Mouse (Mus musculus) heart, adult 2 months (tissue): ENCODE data around the gene Spast. TPM values are rescaled to one million over a fixed set of nuclear protein-coding genes. Genes with fewer than 3 reads are reported as not detected.

Experiments used
- DNase-seq, 2 experiments: peaks; one replicate each; pipeline ENCODE4 v3.0.0; 2021
- H3K27ac ChIP-seq: fragments of 200-600 bp; 2 replicates; pipeline ENCODE4 v1.8.1; 2022
- H3K27me3 ChIP-seq: fragments of 200-500 bp; 2 replicates; pipeline ENCODE4 v1.6.1; 2012; ENCODE audit warnings: mild to moderate bottlenecking, low read length, inconsistent platforms, mixed read lengths; ENCODE audit not compliant: control insufficient read depth, insufficient read depth
- H3K36me3 ChIP-seq: fragments of 200-500 bp; 2 replicates; pipeline ENCODE4 v1.6.1; 2012; ENCODE audit warnings: low read length, inconsistent platforms; ENCODE audit not compliant: control insufficient read depth, insufficient read depth
- H3K4me1 ChIP-seq: fragments of 200-500 bp; 2 replicates; pipeline ENCODE4 v1.6.1; 2011; ENCODE audit warnings: low read length; ENCODE audit not compliant: control insufficient read depth, insufficient read depth
- H3K4me3 ChIP-seq: fragments of 200-600 bp; 2 replicates; pipeline ENCODE4 v1.8.1; 2022
- H3K79me2 ChIP-seq: fragments of 200-500 bp; replicated peaks from 2 replicates; pipeline ENCODE4 v1.6.1; 2012; ENCODE audit warnings: mild to moderate bottlenecking, inconsistent platforms, low read length, moderate library complexity, mixed read lengths; ENCODE audit not compliant: control insufficient read depth, insufficient read depth
- H3K9ac ChIP-seq: fragments of 200-500 bp; 2 replicates; pipeline ENCODE4 v1.6.1; 2012; ENCODE audit warnings: low read depth, mild to moderate bottlenecking, control low read depth, inconsistent platforms, low read length, mixed read lengths
- CTCF ChIP-seq: fragments of 200-600 bp; IDR thresholded peaks from 2 replicates; pipeline ENCODE4 v1.8.1; 2022; ENCODE audit warnings: antibody characterized with exemption, mild to moderate bottlenecking, moderate library complexity
- EP300 ChIP-seq: fragments of 200-500 bp; IDR thresholded peaks from 2 replicates; pipeline ENCODE4 v1.6.1; 2011; ENCODE audit warnings: low read depth, low read length, control low read depth; ENCODE audit not compliant: insufficient read depth
- POLR2A ChIP-seq: fragments of 200-500 bp; IDR thresholded peaks from 2 replicates; pipeline ENCODE4 v1.6.1; 2011; ENCODE audit warnings: mild to moderate bottlenecking, low read depth, low read length, control low read depth; ENCODE audit not compliant: insufficient read depth
- WGBS: fragments of 180-500 bp; shearing (Covaris S2); methylation state at CpG from one replicate; pipeline ENCODE4 v1.1.7; 2018; 5-methylcytosine and 5-hydroxymethylcytosine counted together
- intact Hi-C: fragments of 180-260 bp; cut with DNase I; formaldehyde crosslinking; loops from one replicate; pipeline ENCODE4 v1.15.1; 2025
- long read RNA-seq: library from polyadenylated mRNA; stranded (forward); transcript quantifications from one replicate; pipeline ENCODE4 v2.0.0, GENCODE M21; 2021
- polyA plus RNA-seq: library from polyadenylated mRNA; depleted of rRNA; stranded (reverse); fragments of >200 nt; gene quantifications from 2 replicates; pipeline ENCODE4 v1.2.3, GENCODE M21; 2012; rRNA removed
- total RNA-seq, 2 experiments: library from RNA; stranded (reverse); gene quantifications; 2 replicates each; pipeline ENCODE4 v1.2.3; 2021

Gene Spast
- 10 to 100 TPM; 29.2 to 33.5 TPM for total RNA-seq
- 4.2 and 8.3 TPM in 2 replicates for polyA plus RNA-seq
- long read RNA-seq, full-length matches to known transcripts = 21 of 35 reads
- long read RNA-seq, partial matches to known transcripts = 0 of 35 reads
- long read RNA-seq, other reads (novel, unspliced or antisense) = 14 of 35 reads

DNA sequence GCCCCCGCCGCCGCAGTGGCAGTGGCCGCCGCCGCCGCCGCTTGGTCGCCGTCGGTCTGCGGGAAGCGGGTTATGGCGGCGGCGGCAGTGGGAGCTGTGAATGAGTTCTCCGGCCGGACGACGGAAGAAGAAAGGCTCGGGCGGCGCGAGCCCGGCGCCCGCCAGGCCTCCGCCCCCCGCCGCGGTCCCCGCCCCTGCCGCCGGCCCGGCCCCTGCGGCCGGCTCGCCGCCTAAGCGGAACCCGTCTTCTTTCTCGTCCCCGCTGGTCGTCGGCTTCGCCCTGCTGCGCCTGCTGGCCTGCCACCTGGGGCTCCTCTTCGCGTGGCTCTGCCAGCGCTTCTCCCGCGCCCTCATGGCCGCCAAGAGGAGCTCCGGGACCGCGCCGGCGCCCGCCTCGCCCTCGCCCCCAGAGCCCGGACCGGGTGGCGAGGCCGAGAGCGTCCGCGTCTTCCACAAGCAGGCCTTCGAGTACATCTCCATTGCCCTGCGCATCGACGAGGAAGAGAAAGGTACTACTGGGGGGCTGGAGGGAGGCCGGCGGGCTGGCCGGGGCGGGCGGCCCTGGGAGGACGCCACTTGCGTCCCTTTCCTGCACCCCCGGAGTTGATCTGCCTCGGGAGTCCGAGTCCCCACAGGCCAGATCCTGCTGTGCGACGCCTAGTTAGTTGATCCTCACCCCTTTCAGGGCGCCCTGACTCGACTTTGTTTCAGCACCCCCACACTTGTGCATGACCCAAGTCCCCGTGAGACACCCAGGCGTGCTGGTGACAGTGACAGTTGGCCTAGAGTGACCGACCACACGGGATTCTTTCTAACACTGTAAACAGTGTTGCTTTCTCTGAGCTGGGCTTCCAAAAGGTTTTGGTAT, at the start of gene Spast:
Spast (plus strand) TSS at position 51 of the 868 bp plus-strand sequence.
- intact Hi-C loops = loop anchor here (1.0 to 2.0 kb wide), 3 partner anchors 23 to 56 kb away; partner anchors contain the start of genes Memo1 and Slc30a6
- no peaks in the 10 kb centered on the region for H3K27me3 ChIP-seq
- H3K36me3 ChIP-seq = peaks cover 5% of the 10 kb centered on the region
- peak within 1 kb of the TSS; percentile 97 for H3K9ac ChIP-seq
- peaks cover 5% of the 10 kb centered on the region for H3K79me2 ChIP-seq
- TF ChIP-seq EP300 (no peak), CTCF (no peak), POLR2A (peak; percentile 44; the same call in 1 of the 2 replicates)
- H3K4me3 ChIP-seq = peak within 1 kb of the TSS; percentile 61
- WGBS = 1% methylated on average over 84 of the region's 90 CpGs
- H3K4me1 ChIP-seq = peaks cover 8% of the 10 kb centered on the region
- peak within 1 kb of the TSS; percentile 87 for H3K27ac ChIP-seq
- DNase-seq = peak; percentile 87 to 90

DNA sequence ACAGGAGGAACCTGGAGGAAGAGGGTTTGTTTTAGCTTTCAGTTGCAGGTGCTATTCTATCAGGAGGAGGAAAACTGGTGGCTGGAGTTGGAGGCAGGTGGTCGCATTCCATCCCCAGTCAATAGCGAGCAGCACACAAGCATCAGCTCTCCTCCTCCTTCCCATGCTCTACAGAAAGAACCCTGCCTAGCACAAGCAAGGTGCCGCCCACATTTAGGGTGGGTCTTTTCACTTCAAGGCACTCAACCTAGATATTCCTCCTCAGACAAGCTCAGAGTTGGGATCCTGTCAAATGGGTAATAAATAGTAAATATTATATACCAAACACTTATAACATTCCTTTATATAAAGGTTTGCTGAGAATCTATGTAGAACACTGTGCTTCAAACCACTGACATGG, 48.6 kb upstream of the Spast start:
- Histone ChIP-seq H3K9ac (no peak overlapping the region), H3K79me2 (peaks cover 9% of the 10 kb centered on the region), H3K27ac (no peak overlapping the region), H3K4me1 (peaks cover 5% of the 10 kb centered on the region), H3K4me3 (no peak overlapping the region), H3K27me3 (no peaks in the 10 kb centered on the region), H3K36me3 (peaks cover 5% of the 10 kb centered on the region)
- TF ChIP-seq CTCF (no peak), EP300 (no peak), POLR2A (no peak)
- intact Hi-C loops = loop anchor here (5.0 to 10.0 kb wide), 3 partner anchors 93 to 355 kb away; no protein-coding TSS in a partner anchor
- 85% methylated on average over 3 of the region's 3 CpGs for WGBS
- DNase-seq = no peak

DNA sequence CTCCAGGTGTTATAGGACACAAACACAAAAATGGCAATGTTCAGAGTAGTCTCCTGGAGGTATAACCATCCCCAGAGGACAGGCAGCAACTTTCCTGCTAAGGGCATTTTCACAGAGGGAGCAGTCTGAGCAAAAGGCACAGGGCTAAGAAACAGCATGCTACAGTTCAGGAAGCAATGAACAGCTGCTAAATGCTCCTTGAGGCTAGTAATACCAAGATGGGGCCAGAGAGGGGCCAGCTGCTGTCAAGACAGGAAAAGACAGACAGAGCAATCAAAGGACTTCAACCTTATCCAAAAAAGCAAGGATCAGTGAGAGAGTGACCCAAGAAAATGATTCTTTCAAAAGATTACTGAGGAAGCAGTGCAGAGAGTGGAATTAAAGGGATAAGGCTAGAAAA, 47.9 kb upstream of the Spast start:
- H3K27me3 ChIP-seq = no peaks in the 10 kb centered on the region
- peaks cover 5% of the 10 kb centered on the region for H3K4me1 ChIP-seq
- no peak for TF ChIP-seq POLR2A
- no peak for TF ChIP-seq EP300
- no peak overlapping the region for H3K27ac ChIP-seq
- intact Hi-C loops = loop anchor here (5.0 to 10.0 kb wide), 3 partner anchors 94 to 356 kb away; no protein-coding TSS in a partner anchor
- DNase-seq = no peak
- no peak overlapping the region for H3K4me3 ChIP-seq
- peaks cover 5% of the 10 kb centered on the region for H3K36me3 ChIP-seq
- H3K9ac ChIP-seq = no peak overlapping the region
- peaks cover 9% of the 10 kb centered on the region for H3K79me2 ChIP-seq

DNA sequence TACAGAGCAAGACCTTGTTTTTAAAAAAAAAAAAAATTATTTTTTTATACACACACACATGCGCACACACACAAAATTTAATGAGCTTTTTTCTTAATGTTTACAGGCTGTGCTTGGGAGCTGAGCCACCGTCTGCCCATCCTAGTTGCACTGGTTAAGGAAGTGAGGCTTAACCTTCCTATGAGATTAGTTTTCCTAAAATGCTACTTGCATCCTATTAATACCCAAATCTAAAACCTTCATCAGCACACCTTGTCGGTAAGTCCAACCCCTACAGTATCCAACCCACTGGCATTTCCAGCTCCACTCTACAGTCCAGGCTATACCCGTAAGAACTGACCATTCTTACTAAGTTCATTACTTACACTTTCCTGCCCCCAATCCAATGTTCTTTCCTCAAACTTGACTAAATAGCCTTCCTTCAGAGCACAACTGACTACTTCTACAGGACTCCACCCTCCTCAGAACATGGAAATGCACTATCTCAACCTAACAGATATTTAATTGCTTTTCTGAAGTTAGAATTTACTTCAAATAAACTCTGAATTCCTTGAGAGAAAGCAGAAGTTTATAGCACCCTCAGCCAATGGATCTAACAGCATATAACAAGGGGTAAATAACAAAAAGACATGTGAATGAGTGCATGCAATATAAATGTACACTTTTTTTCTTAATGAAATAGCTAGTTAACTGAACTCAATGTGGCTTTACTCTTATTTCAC, 47.0 kb upstream of the Spast start:
- no peak for DNase-seq
- TF ChIP-seq EP300 = no peak
- TF ChIP-seq CTCF = no peak
- TF ChIP-seq POLR2A = no peak
- WGBS = 81% methylated on average over 4 of the region's 4 CpGs
- peaks cover 5% of the 10 kb centered on the region for H3K36me3 ChIP-seq
- H3K4me1 ChIP-seq = peaks cover 5% of the 10 kb centered on the region
- no peaks in the 10 kb centered on the region for H3K27me3 ChIP-seq
- H3K27ac ChIP-seq = no peak overlapping the region
- no peak overlapping the region for H3K4me3 ChIP-seq
- no peak overlapping the region for H3K9ac ChIP-seq
- intact Hi-C loops = loop anchor here (5.0 to 10.0 kb wide), 3 partner anchors 94 to 357 kb away; no protein-coding TSS in a partner anchor
- peaks cover 9% of the 10 kb centered on the region for H3K79me2 ChIP-seq

DNA sequence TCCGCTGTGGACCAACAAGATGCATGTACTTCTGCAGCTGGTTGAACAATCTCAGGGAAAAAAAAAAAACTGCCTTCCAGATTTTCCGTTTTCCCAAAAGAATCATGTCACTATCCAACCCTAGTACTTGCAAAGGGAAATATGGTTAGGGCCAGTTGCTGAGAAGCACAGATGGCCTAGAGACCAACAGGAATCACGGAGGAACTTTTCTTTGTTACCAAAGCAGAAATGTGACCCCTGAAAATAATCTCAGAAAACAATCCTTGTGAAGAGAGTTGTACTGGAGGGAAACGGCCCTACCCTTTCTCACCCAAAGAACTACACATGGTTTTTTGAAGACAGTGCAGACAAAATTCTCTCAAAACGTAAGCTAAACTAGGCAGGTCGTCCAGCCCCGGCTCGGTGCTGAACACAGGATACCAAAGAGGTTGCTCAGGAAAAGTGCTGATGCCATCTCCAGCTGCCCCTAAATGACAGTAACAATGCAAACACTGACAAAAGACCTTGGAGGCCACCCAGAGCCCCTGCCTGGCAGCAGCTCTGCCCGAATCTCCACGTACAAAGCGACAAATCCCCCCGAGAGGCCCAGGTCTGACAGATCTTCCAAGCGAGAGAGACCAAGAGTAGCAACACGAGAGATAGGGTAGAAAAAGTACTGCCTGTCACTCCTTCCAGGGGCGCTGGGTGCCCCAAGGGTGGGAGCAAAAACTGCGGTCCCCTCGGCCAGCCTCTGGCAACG, 44.9 kb upstream of the Spast start:
- TF ChIP-seq POLR2A (no peak), EP300 (no peak), CTCF (no peak)
- no peaks in the 10 kb centered on the region for H3K27me3 ChIP-seq
- DNase-seq = no peak
- peak overlapping the region; percentile 91 for H3K4me3 ChIP-seq
- intact Hi-C loops = loop anchor here (2.0 to 10.0 kb wide), 4 partner anchors 45 to 359 kb away; partner anchors contain the start of gene Spast
- H3K27ac ChIP-seq = peak overlapping the region; percentile 83
- peak overlapping the region; percentile 97 for H3K9ac ChIP-seq
- peaks cover 2% of the 10 kb centered on the region for H3K4me1 ChIP-seq
- H3K36me3 ChIP-seq = peaks cover 5% of the 10 kb centered on the region
- H3K79me2 ChIP-seq = peaks cover 3% of the 10 kb centered on the region
- 2% methylated on average over 18 of the region's 18 CpGs for WGBS
